Mouse (Mus musculus) CH12.LX (cell line): Measurements from ENCODE around the gene Golm1. TPM values are rescaled to one million over a fixed set of nuclear protein-coding genes. Genes with fewer than 3 reads are reported as not detected.

ENCODE experiments used
- DNase-seq: peaks from one replicate; pipeline ENCODE4 v3.0.0-alpha.2; 2013; ENCODE audit errors: extremely low read depth
- H3K27ac ChIP-seq: 2 replicates; pipeline ENCODE4 v1.5.1; 2012; ENCODE audit warnings: low read depth, mild to moderate bottlenecking, control low read depth, moderate library complexity; ENCODE audit not compliant: insufficient read depth
- H3K27me3 ChIP-seq: replicated peaks from 2 replicates; pipeline ENCODE3; 2012; ENCODE audit warnings: inconsistent platforms
- H3K36me3 ChIP-seq, 2 experiments: replicated peaks in 1 of 2; 2 replicates each; pipeline versions ENCODE3 to v1.6.1; 2012; ENCODE audit warnings: inconsistent platforms in 1 of 2, low read length in 1 of 2, mild to moderate bottlenecking in 1 of 2, mixed read lengths in 1 of 2, moderate library complexity in 1 of 2; ENCODE audit not compliant: control insufficient read depth in 1 of 2, insufficient read depth in 1 of 2
- H3K4me1 ChIP-seq, 2 experiments: 2 replicates each; pipeline ENCODE4 v1.6.1; 2012; ENCODE audit warnings: inconsistent platforms in 1 of 2, moderate library complexity in 1 of 2; ENCODE audit not compliant: insufficient read depth in 2 of 2, control insufficient read depth in 1 of 2
- H3K4me2 ChIP-seq: 2 replicates; pipeline ENCODE4 v1.6.1; 2012; ENCODE audit warnings: low read depth, mild to moderate bottlenecking, control low read depth; ENCODE audit not compliant: poor library complexity, insufficient read depth, severe bottlenecking
- H3K4me3 ChIP-seq, 3 experiments: fragments of 150-350 bp in 1 of 3; sonication (generic) in 1 of 3; replicated peaks in 1 of 3; 2 replicates each; pipeline versions ENCODE3 to v1.5.1; 2011 to 2012; ENCODE audit warnings: low read depth in 2 of 3, low read length in 2 of 3, mild to moderate bottlenecking in 2 of 3, moderate library complexity in 2 of 3, control low read depth in 1 of 3, improper control_type of control experiment in 1 of 3, inconsistent platforms in 1 of 3, mixed read lengths in 1 of 3; ENCODE audit not compliant: poor library complexity in 1 of 3
- H3K79me2 ChIP-seq: replicated peaks from 2 replicates; pipeline ENCODE4 v1.6.1; 2012; ENCODE audit warnings: mild to moderate bottlenecking, moderate library complexity; ENCODE audit not compliant: control insufficient read depth, poor library complexity, insufficient read depth, severe bottlenecking; ENCODE audit errors: extremely low read depth
- H3K9ac ChIP-seq: 2 replicates; pipeline ENCODE4 v1.6.1; 2012; ENCODE audit warnings: low read depth, mild to moderate bottlenecking, control low read depth, moderate library complexity; ENCODE audit not compliant: insufficient read depth
- H3K9me3 ChIP-seq: replicated peaks from 2 replicates; pipeline ENCODE3; 2012; ENCODE audit warnings: low read length, inconsistent platforms, mixed read lengths
- BHLHE40 ChIP-seq: IDR thresholded peaks from 2 replicates; pipeline ENCODE4 v1.6.1; 2011; ENCODE audit warnings: mild to moderate bottlenecking, low read depth, low read length, improper control_type of control experiment
- CHD2 ChIP-seq: IDR thresholded peaks from 2 replicates; pipeline ENCODE4 v1.6.1; 2011; ENCODE audit warnings: low read length, improper control_type of control experiment
- CTCF ChIP-seq, 2 experiments: IDR thresholded peaks in 1 of 2; conservative IDR thresholded peaks in 1 of 2; 2 replicates each; pipeline ENCODE4 v1.5.1; 2011 to 2012; ENCODE audit warnings: low read depth in 2 of 2, low read length in 2 of 2, improper control_type of control experiment in 1 of 2, inconsistent platforms in 1 of 2, mild to moderate bottlenecking in 1 of 2, moderate library complexity in 1 of 2
- E2F4 ChIP-seq: IDR thresholded peaks from 2 replicates; pipeline ENCODE4 v1.6.1; 2011; ENCODE audit warnings: low read depth, low read length, improper control_type of control experiment; ENCODE audit not compliant: insufficient replicate concordance
- ELF1 ChIP-seq: IDR thresholded peaks from 2 replicates; pipeline ENCODE4 v1.6.1; 2014; ENCODE audit warnings: low read depth, mild to moderate bottlenecking, inconsistent platforms, low read length, improper control_type of control experiment
- EP300 ChIP-seq: IDR thresholded peaks from 2 replicates; pipeline ENCODE4 v1.6.1; 2011; ENCODE audit warnings: low read length, improper control_type of control experiment
- GABPA ChIP-seq: IDR thresholded peaks from 2 replicates; pipeline ENCODE4 v1.6.1; 2012; ENCODE audit warnings: low read depth, low read length, improper control_type of control experiment, inconsistent platforms; ENCODE audit not compliant: insufficient replicate concordance
- HCFC1 ChIP-seq: IDR thresholded peaks from 2 replicates; pipeline ENCODE4 v1.6.1; 2012; ENCODE audit warnings: low read depth, mild to moderate bottlenecking, inconsistent platforms, low read length, improper control_type of control experiment
- JUN ChIP-seq: IDR thresholded peaks from 2 replicates; pipeline ENCODE4 v1.6.1; 2011; ENCODE audit warnings: low read depth, mild to moderate bottlenecking, low read length, improper control_type of control experiment, moderate library complexity; ENCODE audit not compliant: insufficient read depth
- MAFK ChIP-seq: IDR thresholded peaks from 2 replicates; pipeline ENCODE4 v1.6.1; 2011; ENCODE audit warnings: low read length, improper control_type of control experiment; ENCODE audit not compliant: insufficient replicate concordance
- MAZ ChIP-seq: IDR thresholded peaks from 2 replicates; pipeline ENCODE4 v1.6.1; 2012; ENCODE audit warnings: low read depth, mild to moderate bottlenecking, inconsistent platforms, low read length, improper control_type of control experiment, moderate library complexity
- MXI1 ChIP-seq: IDR thresholded peaks from 2 replicates; pipeline ENCODE4 v1.6.1; 2011; ENCODE audit warnings: mild to moderate bottlenecking, low read depth, low read length, improper control_type of control experiment
- MYC ChIP-seq: IDR thresholded peaks from 2 replicates; pipeline ENCODE4 v1.6.1; 2011; ENCODE audit warnings: low read depth, mild to moderate bottlenecking, improper control_type of control experiment, low read length
- NRF1 ChIP-seq: IDR thresholded peaks from 2 replicates; pipeline ENCODE4 v1.6.1; 2014; ENCODE audit warnings: low read depth, mild to moderate bottlenecking, inconsistent platforms, low read length, improper control_type of control experiment, moderate library complexity
- PAX5 ChIP-seq: IDR thresholded peaks from 2 replicates; pipeline ENCODE4 v1.6.1; 2012; ENCODE audit warnings: low read length, inconsistent platforms, mixed read lengths
- RAD21 ChIP-seq: IDR thresholded peaks from 2 replicates; pipeline ENCODE4 v1.6.1; 2011; ENCODE audit warnings: low read depth, mild to moderate bottlenecking, low read length, improper control_type of control experiment, moderate library complexity
- SMC3 ChIP-seq: IDR thresholded peaks from 2 replicates; pipeline ENCODE4 v1.6.1; 2011; ENCODE audit warnings: low read depth, low read length, improper control_type of control experiment
- TBP ChIP-seq: conservative IDR thresholded peaks from 2 replicates; pipeline ENCODE4 v1.6.1; 2011; ENCODE audit warnings: low read depth, low read length, improper control_type of control experiment
- USF1 ChIP-seq: IDR thresholded peaks from 2 replicates; pipeline ENCODE4 v1.6.1; 2014; ENCODE audit warnings: low read depth, mild to moderate bottlenecking, inconsistent platforms, low read length, improper control_type of control experiment
- USF2 ChIP-seq: conservative IDR thresholded peaks from 2 replicates; pipeline ENCODE4 v1.6.1; 2011; ENCODE audit warnings: low read depth, low read length, improper control_type of control experiment
- dilution Hi-C: fragments of 300-500 bp; cut with MboI; formaldehyde crosslinking; loops from 2 replicates; pipeline ENCODE4 v1.14.3; 2020; ENCODE audit warnings: low sequenced_read_pairs; ENCODE audit not compliant: extremely low pct_unique_long_range_greater_than_20kb, extremely low pct_ligation_motif_present
- in situ Hi-C: fragments of 300-500 bp; cut with MboI; formaldehyde crosslinking; loops from 3 replicates; pipeline ENCODE4 v1.14.3; 2019; ENCODE audit warnings: low sequenced_read_pairs, low pct_ligation_motif_present, low pct_unique_long_range_greater_than_20kb, mixed read lengths
- polyA plus RNA-seq: library from polyadenylated mRNA; unstranded; fragments of >175 nt; gene quantifications from 2 replicates; pipeline ENCODE4 v1.2.1, GENCODE M21; 2012; ENCODE audit warnings: low read depth; ENCODE audit not compliant: insufficient read length
- total RNA-seq, 2 experiments: library from RNA; depleted of rRNA; stranded (reverse); fragments of 300-350 nt in 1 of 2; fragments of >200 nt in 1 of 2; gene quantifications; 2 replicates each; pipeline ENCODE4 v1.2.3; 2012 to 2014

Golm1 gene
- total and polyA plus RNA-seq, 3 experiments, result 14.3 to 18.9 (median 17.4) TPM

DNA sequence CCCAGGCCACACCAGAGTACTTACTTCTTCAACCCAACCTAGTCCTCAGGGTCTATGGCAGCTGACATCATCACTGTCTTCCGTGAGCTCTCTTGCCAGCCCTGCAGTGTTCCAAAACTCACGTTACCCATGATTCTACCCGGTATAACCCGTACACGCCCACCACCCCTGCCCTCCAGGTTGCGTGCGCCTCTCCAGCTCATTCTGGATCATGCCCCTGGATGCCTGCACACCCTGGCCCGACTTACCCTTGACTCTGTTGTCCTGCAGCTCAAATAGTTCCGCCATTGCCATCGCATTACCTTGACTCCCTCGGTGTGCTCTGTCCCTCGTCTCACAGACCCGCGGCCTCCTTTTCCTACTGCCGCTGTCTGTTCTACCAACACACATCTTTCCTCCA is 34.6 kb upstream of the Golm1 start, which contains the start of gene Spata31d1a:
TSS of gene Spata31d1a (minus strand) at position 101 of the 400 bp plus-strand sequence.
- Histone ChIP-seq H3K4me1 (peaks cover 15 to 23% of the 10 kb centered on the region in 2 experiments), H3K9me3 (no peaks in the 10 kb centered on the region), H3K9ac (no peak within 1 kb of the TSS), H3K27ac (no peak within 1 kb of the TSS), H3K79me2 (no peaks in the 10 kb centered on the region), H3K27me3 (peaks cover 2% of the 10 kb centered on the region), H3K36me3 (no peaks in the 10 kb centered on the region), H3K4me3 (no peak within 1 kb of the TSS), H3K4me2 (no peak within 1 kb of the TSS)
- no peak for TF ChIP-seq MYC
- TF ChIP-seq MAFK, result no peak
- no peak for TF ChIP-seq USF2
- TF ChIP-seq HCFC1, result no peak
- TF ChIP-seq USF1, result no peak
- TF ChIP-seq SMC3, result no peak
- TF ChIP-seq CTCF (conservative IDR thresholded peaks at IDR 0.05 in 1 of 2, IDR thresholded peaks at IDR 0.05 in 1 of 2; ENCODE audit: low read depth in 2 of 2, low read length in 2 of 2), result no peak
- no peak for TF ChIP-seq GABPA
- in situ Hi-C loops (no loop called here), dilution Hi-C loops (no loop called here)
- no peak for DNase-seq

DNA sequence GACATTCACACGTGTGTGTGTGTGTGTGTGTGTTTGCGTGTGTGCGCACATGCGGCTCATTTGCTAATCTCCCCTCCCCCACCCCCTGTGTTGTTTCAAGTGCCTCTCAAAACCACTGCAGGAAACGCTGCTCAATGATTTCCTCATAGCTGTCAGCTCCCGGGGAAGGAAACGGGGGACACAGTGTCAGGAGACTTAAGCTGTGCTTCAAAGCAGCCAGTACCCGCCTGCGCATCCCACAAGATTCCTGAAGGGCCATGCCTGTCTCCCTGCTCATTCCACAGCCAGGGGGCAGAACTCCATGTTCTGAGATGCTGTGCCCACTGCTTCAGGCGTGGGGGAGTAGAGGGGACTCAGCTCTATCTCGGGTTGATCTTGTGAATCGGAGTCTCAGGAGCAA is 29.0 kb upstream of the Golm1 start:
- H3K79me2 ChIP-seq, result no peaks in the 10 kb centered on the region
- TF ChIP-seq TBP, result no peak
- TF ChIP-seq CHD2, result 0 out of 2 replicates have a peak, but pooled peaks have one; percentile 41
- TF ChIP-seq JUN, result no peak
- TF ChIP-seq PAX5, result no peak
- TF ChIP-seq E2F4, result no peak
- TF ChIP-seq BHLHE40, result peak; percentile 44; the same call in 1 of the 2 replicates
- no peak for TF ChIP-seq USF1
- TF ChIP-seq RAD21, result no peak
- no peak for TF ChIP-seq ELF1
- no peak for TF ChIP-seq MXI1
- no peak for TF ChIP-seq EP300
- TF ChIP-seq MAZ, result no peak
- no peak for TF ChIP-seq CTCF (conservative IDR thresholded peaks at IDR 0.05 in 1 of 2, IDR thresholded peaks at IDR 0.05 in 1 of 2; ENCODE audit: low read depth in 2 of 2, low read length in 2 of 2)
- no peak for TF ChIP-seq MAFK
- no peak for TF ChIP-seq NRF1
- peaks cover 3 to 6% of the 10 kb centered on the region in 2 experiments; a peak in 3 of 4 replicates for H3K4me1 ChIP-seq
- H3K4me3 ChIP-seq, result no peak overlapping the region
- no peaks in the 10 kb centered on the region for H3K9me3 ChIP-seq
- H3K27me3 ChIP-seq, result peaks cover 17% of the 10 kb centered on the region
- no peak for DNase-seq
- no peak overlapping the region for H3K9ac ChIP-seq
- dilution Hi-C loops (no loop called here), in situ Hi-C loops (no loop called here)
- no peak overlapping the region for H3K27ac ChIP-seq
- H3K36me3 ChIP-seq, result no peaks in the 10 kb centered on the region
- no peak overlapping the region for H3K4me2 ChIP-seq
